ENCODE assay signal across 24 mouse cellular contexts in the genomic region with DNA sequence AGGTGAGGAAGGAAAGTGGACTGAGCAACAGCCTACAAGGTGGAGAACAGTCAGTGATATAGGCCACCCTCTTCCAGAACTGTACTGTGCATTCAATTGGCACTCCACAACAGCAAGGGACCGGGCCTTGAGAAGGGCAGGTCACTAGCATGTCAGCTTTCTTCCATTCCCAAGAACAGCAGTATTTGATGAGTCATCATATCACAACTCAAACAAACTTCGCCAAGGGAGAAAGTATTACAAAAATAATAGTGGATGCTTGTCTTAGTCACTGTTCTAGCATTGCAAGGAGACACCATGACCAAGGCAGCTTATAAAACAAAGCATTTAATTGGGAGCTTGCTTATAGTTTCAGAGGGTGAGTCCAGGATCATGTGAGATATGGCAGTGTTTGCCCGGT. TPM values are rescaled to one million over a fixed set of nuclear protein-coding genes. Genes with fewer than 3 reads are reported as not detected.
DNase-seq lines count a peak whose midpoint lies in the region; TF ChIP-seq lines count a peak whose summit lies in the region.
"Had no signal": no experiment of that assay in that cellular context is flagged by ENCODE, and none has a peak within 500 bp of the region (broad histone marks: within the 10 kb centered on the region; RNA-seq: fewer than 3 reads in every experiment).

No protein-coding gene starts in this region.

- intact Hi-C loops in left cerebral cortex, adult 2 months (cut with DNase I), result no loop called here
- intact Hi-C loops in gastrocnemius, postnatal 14 days (cut with DNase I; ENCODE audit: low total_unique reads), result no loop called here

- H3K9me3 ChIP-seq in CH12.LX (replicated peaks; ENCODE audit: low read length), result no peaks in the 10 kb centered on the region
- H3K9me3 ChIP-seq in MEL (replicated peaks; ENCODE audit: insufficient read depth, low read length), result no peaks in the 10 kb centered on the region
- H3K9me3 ChIP-seq: embryonic facial prominence, embryonic 13.5 days; embryonic facial prominence, embryonic 15.5 days; forebrain, embryonic 13.5 days; forebrain, embryonic 15.5 days; G1E had no signal

- TF ChIP-seq CTCF in CH12.LX (conservative IDR thresholded peaks at IDR 0.05 in 1 of 2, IDR thresholded peaks at IDR 0.05 in 1 of 2; ENCODE audit: low read depth in 2 of 2, low read length in 2 of 2) (no peak), MEL (IDR thresholded peaks at IDR 0.05 in 2 of 3, conservative IDR thresholded peaks at IDR 0.05 in 1 of 3; ENCODE audit: control insufficient read depth in 1 of 3, insufficient read depth in 1 of 3, low read depth in 2 of 3, low read length in 3 of 3, poor library complexity in 1 of 3, severe bottlenecking in 1 of 3) (no peak)
- TF ChIP-seq CTCF in embryonic fibroblast, embryonic 13.5 days (IDR thresholded peaks at IDR 0.05; ENCODE audit: borderline replicate concordance, insufficient read depth, low read length), result no peak
- no peak for TF ChIP-seq CTCF in left cerebral cortex, adult 2 months (IDR thresholded peaks at IDR 0.05)

- H3K4me1 ChIP-seq in CH12.LX (ENCODE audit: control insufficient read depth in 1 of 2, insufficient read depth in 2 of 2), result no peaks in the 10 kb centered on the region
- no peaks in the 10 kb centered on the region for H3K4me1 ChIP-seq in MEL (ENCODE audit: control insufficient read depth in 1 of 2, insufficient read depth in 2 of 2, low read length in 2 of 2)
- no peaks in the 10 kb centered on the region for H3K4me1 ChIP-seq in embryonic fibroblast, embryonic 13.5 days (ENCODE audit: control insufficient read depth, insufficient read depth, low read length)
- H3K4me1 ChIP-seq: embryonic facial prominence, embryonic 13.5 days; embryonic facial prominence, embryonic 15.5 days; forebrain, embryonic 15.5 days had no signal

- TF ChIP-seq POLR2A in CH12.LX (IDR thresholded peaks at IDR 0.05; ENCODE audit: low read depth, low read length) (no peak), MEL (IDR thresholded peaks at IDR 0.05; ENCODE audit: control insufficient read depth in 1 of 2, insufficient read depth in 1 of 2, low read depth in 1 of 2, low read length in 2 of 2, poor library complexity in 1 of 2) (no peak)
- TF ChIP-seq POLR2A in embryonic fibroblast, embryonic 13.5 days (IDR thresholded peaks at IDR 0.05; ENCODE audit: low read depth, low read length), result no peak

- in situ Hi-C loops in CH12.LX (cut with MboI; ENCODE audit: low pct_ligation_motif_present, low pct_unique_long_range_greater_than_20kb, low sequenced_read_pairs), result no loop called here

- H3K4me2 ChIP-seq in CH12.LX (ENCODE audit: insufficient read depth, low read depth, poor library complexity, severe bottlenecking), result no peak overlapping the region
- H3K4me2 ChIP-seq: embryonic facial prominence, embryonic 13.5 days; embryonic facial prominence, embryonic 15.5 days; forebrain, embryonic 13.5 days; forebrain, embryonic 15.5 days had no signal

- TF ChIP-seq RAD21 in CH12.LX (IDR thresholded peaks at IDR 0.05; ENCODE audit: low read depth, low read length), result no peak
- TF ChIP-seq RAD21 in MEL (IDR thresholded peaks at IDR 0.05; ENCODE audit: low read depth, low read length), result no peak

- no peak for TF ChIP-seq EP300 in CH12.LX (IDR thresholded peaks at IDR 0.05; ENCODE audit: low read length)
- no peak for TF ChIP-seq EP300 in MEL (IDR thresholded peaks at IDR 0.05; ENCODE audit: low read depth in 1 of 2, low read length in 2 of 2)

- H3K4me3 ChIP-seq in CH12.LX (replicated peaks in 1 of 3; ENCODE audit: low read depth in 2 of 3, low read length in 2 of 3, poor library complexity in 1 of 3) (no peak overlapping the region), MEL (ENCODE audit: control insufficient read depth in 1 of 2, insufficient read depth in 1 of 2, low read depth in 2 of 2, low read length in 2 of 2) (no peak overlapping the region)
- H3K4me3 ChIP-seq in embryonic fibroblast, embryonic 13.5 days (ENCODE audit: insufficient read depth, low read length), result no peak overlapping the region
- no peak overlapping the region for H3K4me3 ChIP-seq in left cerebral cortex, adult 2 months
- H3K4me3 ChIP-seq: embryonic facial prominence, embryonic 13.5 days; embryonic facial prominence, embryonic 15.5 days; forebrain, embryonic 13.5 days; forebrain, embryonic 15.5 days had no signal

- H3K36me3 ChIP-seq in CH12.LX (replicated peaks in 1 of 2; ENCODE audit: control insufficient read depth in 1 of 2, insufficient read depth in 1 of 2, low read length in 1 of 2), result no peaks in the 10 kb centered on the region
- H3K36me3 ChIP-seq in MEL (ENCODE audit: control insufficient read depth in 1 of 2, insufficient read depth in 2 of 2, low read length in 2 of 2), result no peaks in the 10 kb centered on the region
- H3K36me3 ChIP-seq: embryonic facial prominence, embryonic 13.5 days; embryonic facial prominence, embryonic 15.5 days; forebrain, embryonic 15.5 days; G1E had no signal

- no peak overlapping the region for H3K27ac ChIP-seq in CH12.LX (ENCODE audit: insufficient read depth, low read depth)
- H3K27ac ChIP-seq in MEL (ENCODE audit: control insufficient read depth, low read depth, low read length), result no peak overlapping the region
- peak overlapping the region; percentile 57; the same call in 1 of the 2 replicates for H3K27ac ChIP-seq in embryonic fibroblast, embryonic 13.5 days (ENCODE audit: insufficient read depth, low read length)
- no peak overlapping the region for H3K27ac ChIP-seq in left cerebral cortex, adult 2 months
- H3K27ac ChIP-seq: embryonic facial prominence, embryonic 13.5 days; embryonic facial prominence, embryonic 15.5 days; forebrain, embryonic 13.5 days; forebrain, embryonic 15.5 days had no signal

- no peaks in the 10 kb centered on the region for H3K27me3 ChIP-seq in CH12.LX (replicated peaks)
- H3K27me3 ChIP-seq in MEL (ENCODE audit: control insufficient read depth in 1 of 2, insufficient read depth in 2 of 2, low read length in 2 of 2), result no peaks in the 10 kb centered on the region; a peak in 1 of 4 replicates
- H3K27me3 ChIP-seq: embryonic facial prominence, embryonic 15.5 days; forebrain, embryonic 13.5 days; forebrain, embryonic 15.5 days; Patski had no signal

- DNase-seq in 3134 (ENCODE audit: extremely low read depth, insufficient read length, low spot score) (peak; percentile 6), CH12.LX (ENCODE audit: extremely low read depth) (no peak), MEL (ENCODE audit: low read depth, low spot score) (no peak)
- DNase-seq in left cerebral cortex, adult 2 months (ENCODE audit: extremely low spot score in 1 of 2, low spot score in 2 of 2), result no peak
- DNase-seq in gastrocnemius, postnatal 14 days, result no peak
- no peak for DNase-seq in kidney, postnatal 14 days
- DNase-seq: adrenal gland, adult 8-10 months; adrenal gland, postnatal 14 days; B cell, adult 2 months; cerebellum, adult 11 months; cerebellum, adult 18-20 months; cerebellum, adult 8-10 months; cerebellum, adult 9-11 months; cerebellum, postnatal 14 days; cerebellum, postnatal 36 days; embryo, embryonic 11 days; forebrain, postnatal 0 days had no signal

- dilution Hi-C loops in CH12.LX (cut with MboI; ENCODE audit: extremely low pct_ligation_motif_present, extremely low pct_unique_long_range_greater_than_20kb, low sequenced_read_pairs), result no loop called here

- no peaks in the 10 kb centered on the region for H3K79me2 ChIP-seq in CH12.LX (replicated peaks; ENCODE audit: control insufficient read depth, extremely low read depth, insufficient read depth, poor library complexity, severe bottlenecking)
- H3K79me2 ChIP-seq in MEL (ENCODE audit: control insufficient read depth, insufficient read depth, low read length, poor library complexity), result no peaks in the 10 kb centered on the region

- no peak overlapping the region for H3K9ac ChIP-seq in CH12.LX (ENCODE audit: insufficient read depth, low read depth)
- no peak overlapping the region for H3K9ac ChIP-seq in MEL (ENCODE audit: control insufficient read depth, low read depth, low read length, poor library complexity, severe bottlenecking)
- H3K9ac ChIP-seq: embryonic facial prominence, embryonic 13.5 days; embryonic facial prominence, embryonic 15.5 days; forebrain, embryonic 13.5 days; forebrain, embryonic 15.5 days; forebrain, postnatal 0 days had no signal

TF ChIP-seq in CH12.LX, 34 proteins besides CTCF, POLR2A, EP300 and RAD21:
- TF ChIP-seq SIN3A (IDR thresholded peaks at IDR 0.05; ENCODE audit: low read length) (no peak), HCFC1 (IDR thresholded peaks at IDR 0.05; ENCODE audit: low read depth, low read length) (no peak), POLR2AphosphoS2 (IDR thresholded peaks at IDR 0.05; ENCODE audit: low read depth, low read length) (no peak), MAFK (IDR thresholded peaks at IDR 0.05; ENCODE audit: insufficient replicate concordance, low read length) (peak; percentile 62; the same call in 1 of the 2 replicates)

TF ChIP-seq in MEL, 35 proteins besides CTCF, POLR2A, EP300 and RAD21:
- TF ChIP-seq MAFK (IDR thresholded peaks at IDR 0.05; ENCODE audit: borderline replicate concordance, low read depth, low read length), result peak; percentile 52; the same call in 1 of the 2 replicates
- TF ChIP-seq TCF12 (IDR thresholded peaks at IDR 0.05; ENCODE audit: low read depth, low read length), result no peak
- no peak for TF ChIP-seq USF2 (IDR thresholded peaks at IDR 0.05; ENCODE audit: borderline replicate concordance in 1 of 2, insufficient read depth in 1 of 2, low read depth in 1 of 2, low read length in 2 of 2)
- no peak for TF ChIP-seq E2F4 (IDR thresholded peaks at IDR 0.05; ENCODE audit: borderline replicate concordance, low read depth, low read length)

RNA-seq across cellular contexts. Expression of a gene that starts 26.0 kb away (rescaled TPM):
- total RNA-seq in CH12.LX (2012; rRNA removed), result 99.5 and 114 TPM in 2 replicates
- total RNA-seq in CH12.LX (2014; rRNA removed), result 153 and 154 TPM in 2 replicates
- polyA plus RNA-seq in CH12.LX (2012; ENCODE audit: insufficient read length, low read depth), result 112 and 120 TPM in 2 replicates
- total RNA-seq in MEL (2012; rRNA removed), result 240 and 243 TPM in 2 replicates
- polyA plus RNA-seq in MEL (2012; ENCODE audit: insufficient read depth in 1 of 2, insufficient read length in 2 of 2, low read depth in 1 of 2, low replicate concordance in 2 of 2, missing spikeins in 1 of 2), result 100 to 1,000 TPM; 274 to 290 TPM
- polyA plus RNA-seq in embryonic fibroblast, embryonic 13.5 days (2011; ENCODE audit: insufficient read length, low read depth, missing spikeins), result 165 and 194 TPM in 2 replicates
- 100 to 1,000 TPM; 204 to 231 TPM for total RNA-seq in left cerebral cortex, adult 2 months (2021)
- total RNA-seq in gastrocnemius, postnatal 14 days (2021), result 100 to 1,000 TPM; 384 to 509 TPM
